ENCODE assay signal across 20 mouse cellular contexts in the genomic region with DNA sequence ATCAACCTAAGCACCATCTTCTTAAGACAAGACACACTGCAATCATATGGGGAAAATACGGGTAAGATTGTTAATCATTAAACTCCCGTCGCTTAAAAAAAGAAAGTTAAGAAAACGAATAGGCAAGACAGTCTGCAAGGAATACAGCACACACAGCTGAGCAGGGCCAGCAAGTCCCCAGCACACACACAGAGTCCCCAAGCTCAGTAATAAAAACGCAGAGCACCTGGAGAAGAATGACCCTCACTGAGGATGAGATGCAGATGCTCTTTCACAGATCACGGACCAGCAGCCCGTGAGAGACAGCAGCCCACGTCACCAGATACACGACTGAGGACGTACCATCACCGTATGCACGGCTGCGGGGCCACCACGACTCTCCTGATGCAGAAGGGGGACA.
"Had no signal": no experiment of that assay in that cellular context is flagged by ENCODE, and none has a peak within 500 bp of the region (broad histone marks: within the 10 kb centered on the region; RNA-seq: fewer than 3 reads in every experiment).

No protein-coding gene starts in this region.

- DNase-seq: kidney, adult 2 months; kidney, postnatal 14 days; kidney, postnatal 4 days; layer of hippocampus, postnatal 36 days; lung, adult 18-20 months; right cerebral cortex, adult 18-20 months; right cerebral cortex, postnatal 14 days; right cerebral cortex, postnatal 4 days; thymus, adult 18-20 months; thymus, postnatal 36 days had no signal

- H3K27me3 ChIP-seq: kidney, embryonic 15.5 days; midbrain, embryonic 12.5 days; midbrain, embryonic 15.5 days; neural tube, embryonic 12.5 days; neural tube, embryonic 15.5 days had no signal

- H3K4me3 ChIP-seq: kidney, embryonic 15.5 days; left cerebral cortex, adult 2 months; midbrain, embryonic 12.5 days; midbrain, embryonic 15.5 days; neural tube, embryonic 12.5 days; neural tube, embryonic 15.5 days had no signal

- H3K27ac ChIP-seq: hindbrain, postnatal 0 days; kidney, embryonic 15.5 days; left cerebral cortex, adult 2 months; liver, embryonic 14.5 days; macrophage; midbrain, embryonic 12.5 days; midbrain, embryonic 15.5 days; neural tube, embryonic 12.5 days; neural tube, embryonic 15.5 days had no signal

- H3K9me3 ChIP-seq: kidney, embryonic 15.5 days; midbrain, embryonic 12.5 days; midbrain, embryonic 15.5 days; neural tube, embryonic 12.5 days; neural tube, embryonic 15.5 days had no signal

- H3K9ac ChIP-seq: kidney, embryonic 15.5 days; liver, embryonic 14.5 days; midbrain, embryonic 12.5 days; midbrain, embryonic 15.5 days; neural tube, embryonic 12.5 days; neural tube, embryonic 15.5 days had no signal

- H3K4me2 ChIP-seq: kidney, embryonic 15.5 days; midbrain, embryonic 12.5 days; midbrain, embryonic 15.5 days; neural tube, embryonic 12.5 days; neural tube, embryonic 15.5 days had no signal

- ATAC-seq: hindbrain, postnatal 0 days; inflammation-experienced regulatory T-cells, adult 6 months; midbrain, embryonic 15.5 days had no signal

- H3K4me1 ChIP-seq: midbrain, embryonic 12.5 days; midbrain, embryonic 15.5 days; neural tube, embryonic 12.5 days; neural tube, embryonic 15.5 days had no signal
